Mouse (Mus musculus) hindlimb bud, embryonic 11.5 days (tissue): ENCODE measurements around the gene Zbtb20.

Experiments used
- DNase-seq: peaks from one replicate; pipeline ENCODE4 v3.0.0-alpha.2; 2012; ENCODE audit warnings: low read depth, low spot score; ENCODE audit errors: extremely low spot score

Gene Zbtb20

GRCm38 (mm10) chr16:43545261-43545660, 669.6 kb downstream of the Zbtb20 start:
- no peak for DNase-seq

- no peak for DNase-seq
Measured at GRCm38 (mm10) chr16:43547323-43548180, 671.9 kb downstream of the Zbtb20 start.

DNA sequence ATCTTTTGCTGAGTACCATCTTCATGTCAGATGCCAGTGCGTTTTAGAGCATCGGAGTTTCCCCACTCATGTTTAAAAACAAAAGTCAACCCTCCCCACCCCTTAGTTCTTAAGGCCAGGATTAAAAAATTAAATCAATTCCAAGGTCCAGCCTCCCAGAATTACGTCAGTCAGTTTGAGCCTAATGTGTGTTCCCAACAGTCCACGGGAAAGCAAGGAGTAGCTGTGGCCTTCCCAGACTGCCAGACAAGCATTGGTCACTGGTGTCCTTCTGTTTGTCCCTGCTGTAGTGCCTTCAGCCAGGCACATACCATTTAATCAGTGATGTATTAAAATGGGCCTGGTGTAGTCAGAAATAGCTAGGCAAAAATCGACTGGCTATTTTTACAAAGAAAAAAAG, 673.1 kb downstream of the Zbtb20 start:
- no peak for DNase-seq

GRCm38 (mm10) chr16:43549425-43550089, 673.9 kb downstream of the Zbtb20 start:
- no peak for DNase-seq

- no peak for DNase-seq
Measured at GRCm38 (mm10) chr16:43552443-43552842, 676.8 kb downstream of the Zbtb20 start.

GRCm38 (mm10) chr16:43557385-43557784, 681.7 kb downstream of the Zbtb20 start:
- no peak for DNase-seq

DNA sequence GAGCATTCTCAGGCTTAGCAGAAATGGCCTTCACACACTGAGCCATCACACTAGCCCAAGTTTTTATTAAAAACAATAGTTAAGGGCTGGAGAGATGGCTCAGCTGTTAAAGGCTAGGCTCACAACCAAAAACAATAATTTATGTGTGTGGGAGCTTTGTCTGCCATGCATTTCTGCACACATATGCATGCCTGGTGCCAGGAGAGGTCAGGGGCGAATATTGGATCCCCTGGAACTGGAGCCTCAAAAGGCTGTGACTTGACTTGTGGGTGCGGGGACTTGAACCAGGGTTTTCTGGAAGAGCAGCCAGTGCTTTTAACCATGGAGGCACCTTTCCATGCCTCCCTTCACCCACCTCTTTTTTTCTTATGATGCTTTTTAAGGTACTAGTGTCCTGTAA, 685.6 kb downstream of the Zbtb20 start:
- no peak for DNase-seq

GRCm38 (mm10) chr16:43561956-43562355, 686.3 kb downstream of the Zbtb20 start:
- DNase-seq, result no peak

DNA sequence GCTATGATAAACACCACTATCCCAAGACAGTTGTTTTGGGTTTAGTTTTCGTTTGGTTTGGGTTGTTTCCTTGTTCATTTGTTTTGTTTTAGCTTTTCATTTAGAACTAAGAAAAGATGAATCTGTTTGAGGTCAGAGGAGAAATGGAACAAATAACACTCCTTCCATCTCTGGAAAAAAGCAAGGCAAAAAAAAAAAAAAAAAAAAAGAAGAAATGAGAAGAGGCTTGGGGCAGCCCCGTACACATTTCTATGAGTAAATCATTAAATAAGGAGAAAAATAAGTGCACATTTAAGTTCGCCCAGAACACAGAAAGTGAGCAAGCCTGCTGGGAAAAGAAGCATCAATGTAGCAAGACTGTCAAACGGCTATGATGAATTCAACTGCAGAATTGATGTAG, 690.2 kb downstream of the Zbtb20 start:
- no peak for DNase-seq

GRCm38 (mm10) chr16:43566511-43566910, 690.8 kb downstream of the Zbtb20 start:
- no peak for DNase-seq

DNA sequence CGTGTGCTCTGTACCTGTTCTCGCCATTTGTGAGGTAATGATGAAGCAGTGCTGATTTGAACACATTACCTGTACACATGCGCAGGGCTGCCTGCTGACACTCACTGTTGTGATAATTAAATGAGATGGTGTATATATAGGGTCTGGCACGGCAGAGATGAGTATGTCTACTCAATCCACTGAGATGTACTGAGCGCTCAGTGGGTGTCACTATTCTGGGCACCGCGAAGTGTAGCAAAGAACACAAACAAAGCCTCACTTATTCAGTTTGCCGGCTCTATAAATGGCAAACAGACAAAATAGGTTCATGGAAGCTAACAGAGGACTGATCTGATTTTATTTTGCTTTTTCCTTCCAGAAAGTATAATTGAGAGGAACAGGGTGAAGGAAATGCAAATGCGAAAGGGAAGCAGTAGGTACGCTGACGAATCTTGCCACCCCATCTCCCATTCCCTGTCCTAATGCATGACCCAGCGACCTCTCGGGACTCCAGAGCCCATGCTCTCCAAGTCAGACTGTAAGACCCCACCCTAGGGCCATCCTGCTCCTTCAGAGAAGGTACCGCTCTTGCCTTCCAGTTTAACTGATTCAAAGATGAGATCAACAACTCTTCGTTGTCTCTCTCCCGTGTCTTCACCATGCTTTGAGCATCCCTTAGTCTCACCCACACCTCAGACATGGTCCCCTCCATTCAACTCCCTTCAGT, 695.8 kb downstream of the Zbtb20 start:
- DNase-seq, result no peak

- no peak for DNase-seq
Measured at GRCm38 (mm10) chr16:43572171-43572570, 696.5 kb downstream of the Zbtb20 start.

DNA sequence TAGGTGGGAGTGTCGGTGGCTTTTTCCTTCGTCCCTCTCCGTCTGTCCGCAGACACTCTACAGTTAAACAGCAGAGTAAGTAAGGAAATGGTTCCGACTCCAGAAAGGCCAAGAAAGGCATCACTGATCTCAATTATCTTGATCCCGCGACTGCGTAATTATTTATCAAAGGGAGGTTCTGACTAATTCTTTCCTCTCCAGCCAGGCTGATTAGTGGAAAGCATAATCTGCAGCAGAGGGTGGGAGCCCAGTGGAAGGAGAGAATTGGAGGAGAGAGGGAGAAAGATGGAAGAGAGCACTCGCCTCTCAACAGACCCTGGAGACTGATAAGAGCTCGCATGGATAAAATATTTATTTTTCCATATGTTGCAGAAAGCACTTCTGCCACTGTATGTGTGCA, 697.1 kb downstream of the Zbtb20 start:
- no peak for DNase-seq

DNA sequence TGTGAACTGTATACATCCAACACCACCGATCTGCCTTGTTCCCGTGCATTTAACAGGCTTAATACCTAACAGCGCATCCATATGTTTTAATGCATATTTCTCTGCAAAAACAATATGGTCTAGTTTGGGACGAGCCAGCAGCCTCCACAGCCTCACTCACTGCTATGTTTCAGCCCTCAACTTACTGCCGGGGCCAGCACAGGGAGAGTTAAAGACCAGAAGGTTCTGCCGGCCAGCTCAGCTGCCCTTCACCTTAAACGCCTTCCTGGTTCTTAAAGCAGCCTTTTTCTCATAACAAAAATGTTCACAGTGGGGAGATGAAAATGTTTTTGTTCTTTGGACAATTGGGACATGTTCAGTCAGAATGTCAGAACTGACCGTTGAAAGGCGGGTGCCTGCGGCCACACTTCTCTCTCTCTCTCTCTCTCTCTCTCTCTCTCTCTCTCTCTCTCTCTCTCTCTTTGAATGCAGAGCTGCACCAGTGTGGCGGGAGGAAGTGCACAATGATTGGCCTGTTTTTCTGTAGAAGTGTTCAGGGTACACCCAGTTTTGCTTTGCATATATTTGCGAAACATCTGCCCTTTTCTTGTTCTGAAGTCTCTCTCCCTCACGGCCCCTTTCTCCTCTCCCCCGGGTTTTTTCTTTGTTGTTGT, 697.6 kb downstream of the Zbtb20 start:
- DNase-seq, result no peak

DNA sequence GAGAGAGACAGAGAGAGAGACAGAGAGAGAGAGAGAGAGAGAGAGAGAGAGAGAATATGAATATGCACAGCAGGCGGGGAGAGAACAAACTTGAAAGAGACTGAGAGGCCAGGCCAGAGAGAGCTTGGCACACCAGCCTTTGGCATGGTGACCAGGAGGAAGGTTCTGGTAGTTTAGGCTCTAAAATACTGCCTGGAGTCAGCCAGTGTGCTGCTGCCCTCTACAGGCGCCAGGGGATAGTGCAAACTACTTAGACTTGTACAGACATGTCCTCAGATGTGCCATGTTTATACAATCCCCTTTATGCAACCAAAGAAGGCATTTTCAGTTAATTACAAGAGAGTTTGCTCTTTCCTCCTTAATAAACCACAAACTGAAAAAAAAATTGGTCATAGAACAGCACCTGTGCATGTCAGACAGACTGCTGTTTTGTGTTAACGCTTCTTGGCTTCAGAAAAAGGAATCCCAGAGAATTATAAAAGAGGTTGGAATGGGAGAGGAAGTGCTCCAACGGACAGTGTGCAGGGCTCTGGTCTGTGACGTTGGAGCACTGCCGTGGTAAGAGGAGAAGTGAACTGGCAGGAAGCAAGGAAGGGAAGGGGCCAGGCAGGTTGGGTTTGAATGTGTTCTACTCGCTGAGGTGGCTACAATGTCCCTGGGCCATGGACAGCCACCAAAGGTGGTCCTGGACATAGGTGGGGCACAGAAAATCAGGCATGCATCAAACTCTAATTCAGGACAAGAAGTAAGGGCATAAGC, 698.5 kb downstream of the Zbtb20 start:
- peak; percentile 46 for DNase-seq

DNA sequence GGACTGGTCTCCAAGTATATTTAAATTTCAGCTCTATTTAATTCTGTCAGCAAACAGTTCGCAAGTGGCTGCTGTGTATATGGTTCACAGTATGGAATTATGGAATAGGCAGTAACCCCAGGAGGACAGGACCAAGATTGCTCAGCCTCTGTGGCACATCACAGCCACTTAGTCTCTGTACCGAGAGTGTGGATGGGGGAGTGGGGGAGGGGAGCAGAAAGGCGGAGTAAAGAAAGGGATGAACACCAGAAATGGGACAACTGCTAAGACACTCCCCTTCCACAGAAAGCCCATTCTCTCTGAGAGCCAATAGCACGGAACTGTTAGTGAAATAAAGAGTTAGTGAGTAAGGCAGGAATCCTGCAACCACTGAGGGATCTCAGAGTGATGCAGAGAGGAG, 699.4 kb downstream of the Zbtb20 start:
- no peak for DNase-seq

DNA sequence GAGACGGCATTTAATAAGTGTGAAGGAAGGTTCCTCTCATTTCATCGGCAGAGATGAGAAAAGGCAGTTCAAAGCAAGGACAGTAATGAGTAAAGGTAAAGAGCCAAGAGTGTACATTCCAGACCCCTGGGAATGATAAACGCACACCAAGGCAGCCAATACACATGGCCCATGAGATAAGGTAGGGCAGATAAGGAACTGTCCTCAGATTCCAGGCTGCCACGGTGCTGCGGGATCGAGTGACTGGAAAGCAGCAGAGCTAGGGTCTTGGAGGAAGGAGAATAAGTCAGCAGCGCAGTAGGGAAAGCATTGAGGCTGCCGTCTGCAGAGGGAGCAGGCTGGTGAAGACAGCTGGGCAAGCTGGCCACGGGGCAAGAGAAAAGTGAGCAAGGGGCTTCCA, 699.8 kb downstream of the Zbtb20 start:
- no peak for DNase-seq

DNA sequence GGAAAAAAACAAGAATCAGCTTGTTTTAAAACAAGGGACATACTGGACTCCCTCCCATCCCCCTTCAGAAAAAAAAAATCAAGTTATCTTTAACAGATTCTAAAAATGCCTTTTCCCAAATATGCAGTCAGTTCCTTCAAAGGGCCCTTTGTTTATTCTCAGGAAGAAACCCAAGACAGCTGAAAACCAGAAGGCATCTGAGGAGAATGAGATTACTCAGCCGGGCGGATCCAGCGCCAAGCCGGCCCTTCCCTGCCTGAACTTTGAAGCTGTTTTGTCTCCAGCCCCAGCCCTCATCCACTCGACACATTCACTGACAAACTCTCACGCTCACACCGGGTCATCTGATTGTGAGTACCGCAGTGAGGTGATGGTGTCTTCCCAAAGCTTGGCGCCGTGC, 701.7 kb downstream of the Zbtb20 start:
- no peak for DNase-seq

GRCm38 (mm10) chr16:43578351-43578750, 702.7 kb downstream of the Zbtb20 start:
- no peak for DNase-seq

- DNase-seq, result no peak
Measured at GRCm38 (mm10) chr16:43579111-43579510, 703.4 kb downstream of the Zbtb20 start.
